Mouse (Mus musculus) myocyte (in vitro differentiated cells): Measurements from ENCODE around the gene Atrip.

ENCODE experiments used
- E2F4 ChIP-seq: IDR thresholded peaks from one replicate; pipeline ENCODE4 v1.6.1; 2011; ENCODE audit warnings: mild to moderate bottlenecking, control low read depth, moderate library complexity; ENCODE audit not compliant: insufficient read depth
- MYOG ChIP-seq, 3 experiments: IDR thresholded peaks; one replicate each; pipeline ENCODE4 v1.6.1; 2011; ENCODE audit warnings: control low read depth in 2 of 3, low read depth in 2 of 3, mild to moderate bottlenecking in 2 of 3; ENCODE audit not compliant: insufficient read length in 2 of 3, control insufficient read depth in 1 of 3, insufficient read depth in 1 of 3
- POLR2A ChIP-seq: IDR thresholded peaks from one replicate; pipeline ENCODE4 v1.6.1; 2011; ENCODE audit warnings: low read depth, mild to moderate bottlenecking, control low read depth, moderate library complexity; ENCODE audit not compliant: insufficient read length
- POLR2AphosphoS2 ChIP-seq: IDR thresholded peaks from one replicate; pipeline ENCODE4 v1.6.1; 2011; ENCODE audit warnings: low read depth, control low read depth; ENCODE audit not compliant: insufficient read length
- TCF12 ChIP-seq: IDR thresholded peaks from one replicate; pipeline ENCODE4 v1.6.1; 2011; ENCODE audit warnings: mild to moderate bottlenecking, control low read depth; ENCODE audit not compliant: poor library complexity, insufficient read depth, severe bottlenecking
- TCF3 ChIP-seq: IDR thresholded peaks from one replicate; pipeline ENCODE4 v1.6.1; 2011; ENCODE audit warnings: low read depth, control low read depth; ENCODE audit not compliant: insufficient read length
- USF1 ChIP-seq: IDR thresholded peaks from one replicate; pipeline ENCODE4 v1.6.1; 2011; ENCODE audit warnings: low read depth, mild to moderate bottlenecking, control low read depth, moderate library complexity

DNA sequence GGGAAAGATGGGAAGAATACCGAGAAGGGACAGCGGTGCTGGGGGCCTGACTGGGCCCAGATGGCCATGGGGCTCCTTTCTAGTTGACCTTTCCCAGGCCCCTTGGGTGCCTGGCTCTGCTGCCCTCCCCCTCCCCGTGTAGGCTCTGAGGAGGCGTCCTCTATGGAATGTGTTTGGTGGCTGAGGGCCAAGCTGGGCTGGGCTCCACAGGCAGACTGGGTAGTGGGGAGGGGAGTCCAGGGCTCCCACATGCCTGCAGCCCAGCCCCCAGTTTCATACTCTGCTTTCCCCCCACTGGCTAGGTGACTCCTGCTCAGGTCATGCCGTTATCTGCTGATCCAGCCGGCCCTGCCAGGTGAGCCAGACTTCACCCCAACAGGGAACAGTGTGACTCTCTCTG lies 25.0 kb upstream of the Atrip start:
- TF ChIP-seq POLR2A (no peak), E2F4 (no peak), TCF12 (no peak), USF1 (no peak), TCF3 (no peak), MYOG (IDR thresholded peaks at IDR 0.05; ENCODE audit: control insufficient read depth in 1 of 3, insufficient read depth in 1 of 3, insufficient read length in 2 of 3, low read depth in 2 of 3) (no peak), POLR2AphosphoS2 (no peak)
